Mouse (Mus musculus): ENCODE data around the gene Sox5.

GRCm38 (mm10) chr6:143785685-143786084 lies 996.1 kb downstream of the Sox5 start:
- no peak for TF ChIP-seq CTCF (IDR thresholded peaks at IDR 0.05; ENCODE audit: extremely low read depth, insufficient read depth, insufficient read length, insufficient replicate concordance)
- TF ChIP-seq POLR2A (IDR thresholded peaks at IDR 0.05; ENCODE audit: low read depth, low read length) = no peak

All from spleen, adult 2 months (tissue).